Mouse (Mus musculus) heart, embryonic 16.5 days (tissue): ENCODE data around the gene Ip6k2. TPM values are rescaled to one million over a fixed set of nuclear protein-coding genes. Genes with fewer than 3 reads are reported as not detected.
A peak's percentile ranks its signal among the peaks of the same experiment; 100 is the strongest.

Experiments used
- ATAC-seq: fragments of 200-750 bp; cut with Nextera tagmentation; replicated peaks from 2 replicates; pipeline ENCODE4 v1.8.0; 2017; ENCODE audit warnings: moderate number of reproducible peaks; ENCODE audit not compliant: insufficient read depth, low FRiP score; ENCODE audit errors: extremely low read depth
- H3K27ac ChIP-seq: fragments of 300-500 bp; sonication (generic); 2 replicates; pipeline ENCODE4 v1.5.1; 2014; ENCODE audit warnings: mild to moderate bottlenecking, low read length, control low read depth, moderate library complexity
- H3K27me3 ChIP-seq: fragments of 300-500 bp; sonication (generic); 2 replicates; pipeline ENCODE4 v1.6.1; 2014; ENCODE audit warnings: low read length, mixed read lengths; ENCODE audit not compliant: control insufficient read depth, insufficient read depth
- H3K36me3 ChIP-seq: fragments of 300-500 bp; sonication (generic); 2 replicates; pipeline ENCODE4 v1.6.1; 2014; ENCODE audit not compliant: control insufficient read depth, insufficient read depth
- H3K4me1 ChIP-seq: fragments of 300-500 bp; sonication (generic); 2 replicates; pipeline ENCODE4 v1.6.1; 2014; ENCODE audit warnings: low read length, mixed read lengths; ENCODE audit not compliant: control insufficient read depth, insufficient read depth
- H3K4me2 ChIP-seq: fragments of 300-500 bp; sonication (generic); 2 replicates; pipeline ENCODE4 v1.6.1; 2014; ENCODE audit warnings: low read depth, mild to moderate bottlenecking, control low read depth, low read length
- H3K4me3 ChIP-seq: fragments of 300-500 bp; sonication (generic); 2 replicates; pipeline ENCODE4 v1.5.1; 2014; ENCODE audit warnings: mild to moderate bottlenecking, control low read depth, low read length
- H3K9ac ChIP-seq: fragments of 300-500 bp; sonication (generic); 2 replicates; pipeline ENCODE4 v1.6.1; 2014; ENCODE audit warnings: low read length, control low read depth
- H3K9me3 ChIP-seq: fragments of 300-500 bp; sonication (generic); replicated peaks from 2 replicates; pipeline ENCODE4 v1.6.1; 2016; ENCODE audit warnings: low read length; ENCODE audit not compliant: control insufficient read depth
- WGBS: fragments of 180-500 bp; shearing (Covaris S2); extraction: QIAGEN DNeasy Blood & Tissue Kit; methylation state at CpG from one replicate; pipeline ENCODE4 v1.1.7; 2014; 5-methylcytosine and 5-hydroxymethylcytosine counted together
- polyA plus RNA-seq: library from polyadenylated mRNA; unstranded; fragments of >200 nt; fragmentation: Nextera tagmentation; extraction: Ambion mirVana; gene quantifications from 2 replicates; pipeline ENCODE4 v1.2.1, GENCODE M21; 2015

The Ip6k2 gene
- polyA plus RNA-seq, 1 experiment from 2014 or later, result 27.2 TPM

- peak; percentile 97 for ATAC-seq
Measured at GRCm38 (mm10) chr9:108832390-108833108, 49.0 kb downstream of the Ip6k2 start.

GRCm38 (mm10) chr9:108842989-108843388, 59.4 kb downstream of the Ip6k2 start:
- Histone ChIP-seq H3K4me3 (no peak overlapping the region; the same call in 1 of the 2 replicates), H3K4me2 (peak overlapping the region; percentile 8), H3K27me3 (0 out of 2 replicates have a peak, but pooled peaks cover 3% of the 10 kb centered on the region), H3K9me3 (no peaks in the 10 kb centered on the region), H3K4me1 (no peaks in the 10 kb centered on the region), H3K36me3 (no peaks in the 10 kb centered on the region), H3K9ac (no peak overlapping the region), H3K27ac (no peak overlapping the region)
- WGBS, result 10% methylated on average over 14 of the region's 14 CpGs
- ATAC-seq, result peak; percentile 21; the same call in 1 of the 2 replicates

More at GRCm38 (mm10) chr9:108832390-108833108, 49.0 kb downstream of the Ip6k2 start:
- Histone ChIP-seq H3K27me3 (peaks cover 53% of the 10 kb centered on the region), H3K36me3 (no peaks in the 10 kb centered on the region), H3K4me2 (peak overlapping the region; percentile 93), H3K27ac (no peak overlapping the region), H3K9me3 (no peaks in the 10 kb centered on the region), H3K9ac (peak overlapping the region; percentile 33; the same call in 1 of the 2 replicates), H3K4me3 (peak overlapping the region; percentile 57), H3K4me1 (peaks cover 10% of the 10 kb centered on the region)
- WGBS, result 6% methylated on average over 46 of the region's 46 CpGs

- 77% methylated on average over 5 of the region's 5 CpGs for WGBS
- H3K4me1 ChIP-seq, result no peaks in the 10 kb centered on the region
- no peak overlapping the region for H3K27ac ChIP-seq
- H3K9me3 ChIP-seq, result no peaks in the 10 kb centered on the region
- no peak for ATAC-seq
- H3K9ac ChIP-seq, result no peak overlapping the region
- peaks cover 3% of the 10 kb centered on the region; the same call in 1 of the 2 replicates for H3K27me3 ChIP-seq
- H3K36me3 ChIP-seq, result no peaks in the 10 kb centered on the region
- no peak overlapping the region for H3K4me3 ChIP-seq
- no peak overlapping the region for H3K4me2 ChIP-seq
Measured at GRCm38 (mm10) chr9:108845390-108845789, 61.8 kb downstream of the Ip6k2 start.

- H3K9me3 ChIP-seq, result no peaks in the 10 kb centered on the region
- WGBS, result 64% methylated on average over 4 of the region's 4 CpGs
- no peak overlapping the region for H3K4me3 ChIP-seq
- H3K36me3 ChIP-seq, result no peaks in the 10 kb centered on the region
- H3K27ac ChIP-seq, result no peak overlapping the region
- H3K9ac ChIP-seq, result no peak overlapping the region
- no peak for ATAC-seq
- H3K4me1 ChIP-seq, result no peaks in the 10 kb centered on the region
- H3K27me3 ChIP-seq, result no peaks in the 10 kb centered on the region; the same call in 1 of the 2 replicates
- H3K4me2 ChIP-seq, result no peak overlapping the region
Measured at GRCm38 (mm10) chr9:108847374-108847773, 63.8 kb downstream of the Ip6k2 start.

GRCm38 (mm10) chr9:108848419-108848818, 64.8 kb downstream of the Ip6k2 start:
- Histone ChIP-seq H3K9ac (no peak overlapping the region), H3K9me3 (no peaks in the 10 kb centered on the region), H3K27ac (no peak overlapping the region), H3K4me2 (no peak overlapping the region), H3K36me3 (no peaks in the 10 kb centered on the region), H3K27me3 (no peaks in the 10 kb centered on the region; the same call in 1 of the 2 replicates), H3K4me1 (peaks cover 9% of the 10 kb centered on the region), H3K4me3 (no peak overlapping the region)
- 59% methylated on average over 17 of the region's 17 CpGs for WGBS
- no peak for ATAC-seq

- H3K9ac ChIP-seq, result peak within 1 kb of the TSS; percentile 78
- H3K4me3 ChIP-seq, result peak within 1 kb of the TSS; percentile 75
- H3K4me2 ChIP-seq, result peak within 1 kb of the TSS; percentile 98
- no peak for ATAC-seq
- peaks cover 24% of the 10 kb centered on the region for H3K4me1 ChIP-seq
- no peaks in the 10 kb centered on the region; the same call in 1 of the 2 replicates for H3K27me3 ChIP-seq
- H3K9me3 ChIP-seq, result no peaks in the 10 kb centered on the region
- H3K27ac ChIP-seq, result peak within 1 kb of the TSS; percentile 76
- 84% methylated on average over 3 of the region's 3 CpGs for WGBS
- H3K36me3 ChIP-seq, result no peaks in the 10 kb centered on the region
Measured at GRCm38 (mm10) chr9:108852976-108853375, 69.4 kb downstream of the Ip6k2 start, which contains the start of gene Slc26a6. TSS of gene Slc26a6 (plus strand) at chr9:108853283.

GRCm38 (mm10) chr9:108853635-108854240, 70.1 kb downstream of the Ip6k2 start:
- H3K4me2 ChIP-seq, result peak overlapping the region; percentile 98
- H3K36me3 ChIP-seq, result no peaks in the 10 kb centered on the region
- no peaks in the 10 kb centered on the region; the same call in 1 of the 2 replicates for H3K27me3 ChIP-seq
- H3K9me3 ChIP-seq, result no peaks in the 10 kb centered on the region
- H3K27ac ChIP-seq, result peak overlapping the region; percentile 76
- H3K4me1 ChIP-seq, result peaks cover 25% of the 10 kb centered on the region
- peak overlapping the region; percentile 75 for H3K4me3 ChIP-seq
- ATAC-seq, result peak; percentile 94
- peak overlapping the region; percentile 78 for H3K9ac ChIP-seq
- WGBS, result 3% methylated on average over 25 of the region's 25 CpGs

- Histone ChIP-seq H3K9me3 (no peaks in the 10 kb centered on the region), H3K27ac (peak overlapping the region; percentile 76), H3K4me3 (peak overlapping the region; percentile 75), H3K4me1 (peaks cover 31% of the 10 kb centered on the region), H3K27me3 (no peaks in the 10 kb centered on the region; the same call in 1 of the 2 replicates), H3K9ac (peak overlapping the region; percentile 78), H3K4me2 (peak overlapping the region; percentile 98), H3K36me3 (no peaks in the 10 kb centered on the region)
- under 1% methylated on average over 28 of the region's 28 CpGs for WGBS
- ATAC-seq, result peak; percentile 79
Measured at GRCm38 (mm10) chr9:108854241-108854696, 70.7 kb downstream of the Ip6k2 start.

- no peak overlapping the region; the same call in 1 of the 2 replicates for H3K9ac ChIP-seq
- H3K4me3 ChIP-seq, result no peak overlapping the region
- H3K36me3 ChIP-seq, result no peaks in the 10 kb centered on the region
- H3K4me2 ChIP-seq, result peak overlapping the region; percentile 98
- no peaks in the 10 kb centered on the region for H3K9me3 ChIP-seq
- 51% methylated on average over 5 of the region's 5 CpGs for WGBS
- ATAC-seq, result no peak
- H3K4me1 ChIP-seq, result peaks cover 33% of the 10 kb centered on the region
- H3K27ac ChIP-seq, result no peak overlapping the region
- no peaks in the 10 kb centered on the region; the same call in 1 of the 2 replicates for H3K27me3 ChIP-seq
Measured at GRCm38 (mm10) chr9:108855335-108855734, 71.7 kb downstream of the Ip6k2 start.
